Mouse (Mus musculus): ENCODE measurements around the gene BC048671. TPM values are rescaled to one million over a fixed set of nuclear protein-coding genes. Genes with fewer than 3 reads are reported as not detected.

The BC048671 gene
- polyA plus RNA-seq, 1 experiment = not detected

- no peak for TF ChIP-seq POLR2A (IDR thresholded peaks at IDR 0.05; ENCODE audit: borderline replicate concordance, low read depth, low read length)
- TF ChIP-seq CTCF (IDR thresholded peaks at IDR 0.05; ENCODE audit: low read depth, low read length) = no peak
- Histone ChIP-seq H3K4me3 (ENCODE audit: insufficient read depth, low read length) (no peak overlapping the region), H3K27ac (ENCODE audit: insufficient read depth, low read depth, low read length) (no peak overlapping the region), H3K4me1 (ENCODE audit: control insufficient read depth, insufficient read depth, low read length) (no peaks in the 10 kb centered on the region)
Measured at GRCm38 (mm10) chr6:90348500-90348899, 47.5 kb downstream of the BC048671 start.

- Histone ChIP-seq H3K27ac (ENCODE audit: insufficient read depth, low read depth, low read length) (no peak overlapping the region), H3K4me3 (ENCODE audit: insufficient read depth, low read length) (no peak overlapping the region), H3K4me1 (ENCODE audit: control insufficient read depth, insufficient read depth, low read length) (no peaks in the 10 kb centered on the region)
- TF ChIP-seq POLR2A (IDR thresholded peaks at IDR 0.05; ENCODE audit: borderline replicate concordance, low read depth, low read length) = no peak
- no peak for TF ChIP-seq CTCF (IDR thresholded peaks at IDR 0.05; ENCODE audit: low read depth, low read length)
Measured at GRCm38 (mm10) chr6:90350011-90350410, 49.0 kb downstream of the BC048671 start.

Other genes starting within 250 kb of the BC048671 start
- not detected in 2 replicates for gene Vmn1r49, start 222.7 kb upstream of the BC048671 start, polyA plus RNA-seq (2012; ENCODE audit: insufficient read depth, insufficient read length, missing spikeins)
- gene Vmn1r50, start 199.8 kb upstream of the BC048671 start, polyA plus RNA-seq (2012; ENCODE audit: insufficient read depth, insufficient read length, missing spikeins) = not detected in 2 replicates
- gene Vmn1r51, start 178.6 kb upstream of the BC048671 start, polyA plus RNA-seq (2012; ENCODE audit: insufficient read depth, insufficient read length, missing spikeins) = not detected in 2 replicates
- not detected in 2 replicates for gene Vmn1r52, start 126.4 kb upstream of the BC048671 start, polyA plus RNA-seq (2012; ENCODE audit: insufficient read depth, insufficient read length, missing spikeins)
- gene V1ra8, start 98.4 kb upstream of the BC048671 start, polyA plus RNA-seq (2012; ENCODE audit: insufficient read depth, insufficient read length, missing spikeins) = not detected in 2 replicates
- not detected in 2 replicates for gene Vmn1r53, start 76.8 kb upstream of the BC048671 start, polyA plus RNA-seq (2012; ENCODE audit: insufficient read depth, insufficient read length, missing spikeins)
- gene Vmn1r54, start 54.9 kb upstream of the BC048671 start, polyA plus RNA-seq (2012; ENCODE audit: insufficient read depth, insufficient read length, missing spikeins) = not detected in 2 replicates
- not detected in 2 replicates for gene Chst13, start 24.0 kb downstream of the BC048671 start, polyA plus RNA-seq (2012; ENCODE audit: insufficient read depth, insufficient read length, missing spikeins)
- not detected in 2 replicates for gene Uroc1, start 32.1 kb downstream of the BC048671 start, polyA plus RNA-seq (2012; ENCODE audit: insufficient read depth, insufficient read length, missing spikeins)
- 9.7 and 12.2 TPM in 2 replicates for gene Zxdc, start 68.3 kb downstream of the BC048671 start, polyA plus RNA-seq (2012; ENCODE audit: insufficient read depth, insufficient read length, missing spikeins)
- gene Cfap100, start 127.6 kb downstream of the BC048671 start, polyA plus RNA-seq (2012; ENCODE audit: insufficient read depth, insufficient read length, missing spikeins) = not detected in 2 replicates
- not detected in 2 replicates for gene Klf15, start 161.4 kb downstream of the BC048671 start, polyA plus RNA-seq (2012; ENCODE audit: insufficient read depth, insufficient read length, missing spikeins)
- gene Aldh1l1, start 185.2 kb downstream of the BC048671 start, polyA plus RNA-seq (2012; ENCODE audit: insufficient read depth, insufficient read length, missing spikeins) = 7.8 and 10.5 TPM in 2 replicates